Mouse (Mus musculus): Measurements from ENCODE around the gene Igf2bp3. TPM values are rescaled to one million over a fixed set of nuclear protein-coding genes. Genes with fewer than 3 reads are reported as not detected.
"Not testable (repeated sequence)": the region's sequence is repeated elsewhere in the genome, so short reads cannot be mapped to it uniquely, and the experiment has no call there.

Igf2bp3 gene
- 40.9 and 47.2 TPM in 2 replicates for polyA plus RNA-seq (2015; fragmentation: Nextera tagmentation; extraction: Ambion mirVana)

DNA sequence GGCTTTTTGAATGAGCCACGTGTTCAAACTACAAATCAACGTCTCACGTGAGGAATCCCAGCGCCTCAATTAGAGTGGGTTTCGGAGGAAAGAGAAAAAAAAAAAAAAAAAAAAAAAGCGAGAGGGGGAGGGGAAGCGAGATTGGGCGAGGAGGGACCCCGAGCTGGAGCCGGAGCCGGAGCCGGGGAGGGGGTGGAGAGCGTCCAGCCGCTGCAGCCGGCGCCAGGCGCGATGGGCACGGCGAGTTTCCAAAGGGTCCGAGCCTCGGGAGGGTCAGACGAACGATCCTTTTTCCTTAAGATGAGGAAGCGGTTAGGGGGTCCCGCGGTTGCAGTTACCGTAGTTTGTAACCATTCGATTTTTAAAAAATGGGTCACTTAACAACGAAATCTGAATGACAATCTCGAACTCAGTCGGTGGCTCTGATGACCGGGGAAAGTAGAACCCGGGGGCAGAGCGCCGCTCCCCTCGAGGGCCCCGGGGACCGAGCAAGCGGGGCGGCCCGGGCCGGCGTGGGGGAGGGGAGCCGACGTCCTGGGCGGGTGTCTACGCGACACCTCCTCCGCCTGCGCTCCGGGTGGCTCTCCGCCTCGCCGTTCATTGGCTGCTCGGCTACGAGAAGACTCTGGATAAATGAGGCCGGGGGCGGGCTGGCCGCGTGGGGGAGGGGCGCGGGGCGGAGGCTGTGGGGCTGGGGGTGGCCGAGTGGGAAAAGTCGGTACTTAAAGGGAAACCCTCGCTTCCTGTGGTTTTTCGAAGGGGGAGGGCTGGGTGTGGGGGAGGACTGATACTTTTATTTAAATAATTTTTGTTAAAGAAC is at the start of gene Igf2bp3:
Igf2bp3 (minus strand) TSS at position 30 of the 820 bp plus-strand sequence.
- peak; percentile 85 for ATAC-seq (ENCODE audit: low read depth)
- H3K27me3 ChIP-seq, result no peaks in the 10 kb centered on the region
- H3K9me3 ChIP-seq, result no peaks in the 10 kb centered on the region
- under 1% methylated on average over 67 of the region's 68 CpGs for WGBS
- H3K4me3 ChIP-seq, result peak within 1 kb of the TSS; percentile 94
- peaks cover 43% of the 10 kb centered on the region for H3K4me1 ChIP-seq (replicated peaks)
- peak within 1 kb of the TSS; percentile 99 for H3K27ac ChIP-seq (replicated peaks)
- no peaks in the 10 kb centered on the region for H3K36me3 ChIP-seq
- peak within 1 kb of the TSS; percentile 96 for H3K4me2 ChIP-seq
- H3K9ac ChIP-seq, result peak within 1 kb of the TSS; percentile 97

DNA sequence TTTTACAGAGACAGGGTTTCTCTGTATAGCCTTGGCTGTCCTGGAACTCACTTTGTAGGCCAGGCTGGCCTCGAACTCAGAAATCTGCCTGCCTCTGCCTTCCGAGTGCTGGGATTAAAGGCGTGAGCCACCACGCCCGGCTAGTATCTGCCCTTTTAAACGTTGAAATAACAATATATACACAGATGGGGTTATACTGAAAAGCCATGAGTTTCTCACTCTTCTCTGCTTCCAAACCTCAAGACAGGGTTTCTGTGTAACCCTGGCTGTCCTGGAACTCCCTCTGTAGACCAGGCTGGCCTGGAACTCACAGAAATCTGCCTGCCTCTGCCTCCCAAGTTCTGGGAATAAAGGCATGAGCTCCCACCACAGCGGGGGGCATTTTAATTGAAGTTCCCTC is 49.7 kb upstream of the Igf2bp3 start:
- Histone ChIP-seq H3K4me2 (peak overlapping the region; percentile 82), H3K27ac (replicated peaks) (peak overlapping the region; percentile 99; the same call in 1 of the 2 replicates), H3K4me1 (replicated peaks) (peaks cover 29% of the 10 kb centered on the region)
- H3K36me3 ChIP-seq; H3K9ac ChIP-seq; H3K9me3 ChIP-seq; H3K4me3 ChIP-seq; H3K27me3 ChIP-seq; ATAC-seq (ENCODE audit: low read depth): not testable (repeated sequence)
- 87% methylated on average over 7 of the region's 7 CpGs for WGBS

DNA sequence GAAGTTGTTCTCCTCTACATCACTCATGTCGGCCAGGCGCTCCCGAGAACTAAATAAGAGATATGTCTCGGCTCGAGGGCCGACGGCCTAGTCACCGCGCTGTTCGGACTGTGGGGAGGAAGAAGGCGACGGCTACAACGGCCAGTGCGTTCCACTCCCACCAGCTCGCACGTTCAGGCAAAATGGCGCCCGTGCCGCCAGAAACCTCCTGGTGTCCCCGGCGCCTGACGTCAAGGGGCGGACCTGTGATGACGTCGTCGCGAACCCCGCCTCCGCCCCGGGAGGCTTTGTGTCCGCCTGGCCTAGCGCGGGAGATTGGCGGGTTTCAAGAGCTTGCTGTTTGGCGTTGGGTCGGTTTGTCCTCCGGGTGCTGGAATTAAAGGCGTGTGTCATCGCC is 49.1 kb upstream of the Igf2bp3 start, which contains the start of gene Tra2a:
Tra2a (minus strand) TSS at position 187 of the 397 bp plus-strand sequence.
- ATAC-seq (ENCODE audit: low read depth), result peak; percentile 96
- peak within 1 kb of the TSS; percentile 99 for H3K27ac ChIP-seq (replicated peaks)
- peaks cover 35% of the 10 kb centered on the region for H3K4me1 ChIP-seq (replicated peaks)
- H3K9ac ChIP-seq, result peak within 1 kb of the TSS; percentile 97
- under 1% methylated on average over 39 of the region's 39 CpGs for WGBS
- H3K9me3 ChIP-seq, result no peaks in the 10 kb centered on the region
- no peaks in the 10 kb centered on the region for H3K27me3 ChIP-seq
- peak within 1 kb of the TSS; percentile 82 for H3K4me2 ChIP-seq
- no peaks in the 10 kb centered on the region for H3K36me3 ChIP-seq
- H3K4me3 ChIP-seq, result peak within 1 kb of the TSS; percentile 97

DNA sequence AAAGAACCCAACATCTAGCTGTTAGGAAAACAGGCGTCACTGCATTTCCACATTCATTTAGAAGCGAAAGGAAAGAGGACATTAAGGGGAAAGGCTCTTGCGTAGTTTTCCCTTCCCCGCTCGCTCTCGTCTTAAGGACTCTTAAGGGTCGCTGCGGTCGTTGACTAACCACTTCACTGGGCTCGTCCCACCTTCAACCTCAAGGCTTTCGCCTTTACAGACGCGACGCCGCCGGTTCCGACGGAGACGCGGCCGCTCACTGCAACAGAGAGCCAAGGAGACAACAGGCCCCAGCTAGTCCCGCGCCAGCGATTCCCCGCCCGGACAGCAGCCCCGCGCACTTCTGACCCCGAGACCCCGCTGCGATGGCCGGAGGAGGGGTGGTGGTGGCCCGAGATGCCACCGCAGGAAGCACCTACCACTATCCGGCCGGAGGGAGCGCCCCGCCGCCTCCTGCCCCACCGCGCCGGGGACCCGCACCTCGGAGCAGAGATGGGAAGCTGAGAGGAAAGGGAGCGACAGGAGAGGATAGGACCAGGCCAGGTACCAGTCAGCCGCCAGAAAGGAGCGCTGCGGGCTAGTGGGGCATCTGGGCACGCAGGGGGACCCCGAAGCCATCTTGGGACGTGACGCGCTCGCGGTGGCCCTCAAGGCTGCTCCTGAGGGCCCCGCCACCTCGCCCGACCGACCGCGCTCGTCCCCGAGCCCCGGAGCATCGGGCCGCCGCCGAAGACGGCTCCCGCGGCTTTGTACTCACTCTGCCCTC is 48.5 kb upstream of the Igf2bp3 start:
- ATAC-seq (ENCODE audit: low read depth), result peak; percentile 89
- WGBS, result under 1% methylated on average over 64 of the region's 71 CpGs

GRCm38 (mm10) chr6:49262421-49262820 is 47.7 kb upstream of the Igf2bp3 start:
- no peak for ATAC-seq (ENCODE audit: low read depth)
- Histone ChIP-seq H3K4me2 (peak overlapping the region; percentile 82), H3K9ac (peak overlapping the region; percentile 97), H3K27me3 (no peaks in the 10 kb centered on the region), H3K36me3 (no peaks in the 10 kb centered on the region), H3K4me1 (replicated peaks) (peaks cover 45% of the 10 kb centered on the region), H3K4me3 (peak overlapping the region; percentile 97), H3K9me3 (no peaks in the 10 kb centered on the region), H3K27ac (replicated peaks) (no peak overlapping the region)
- WGBS, result 1% methylated on average over 9 of the region's 9 CpGs

More for the DNA sequence above, 48.5 kb upstream of the Igf2bp3 start:
- Histone ChIP-seq H3K27me3 (no peaks in the 10 kb centered on the region), H3K4me3 (peak overlapping the region; percentile 97), H3K27ac (replicated peaks) (peak overlapping the region; percentile 99), H3K4me1 (replicated peaks) (peaks cover 39% of the 10 kb centered on the region), H3K9me3 (no peaks in the 10 kb centered on the region), H3K36me3 (no peaks in the 10 kb centered on the region), H3K9ac (peak overlapping the region; percentile 97), H3K4me2 (peak overlapping the region; percentile 82)

DNA sequence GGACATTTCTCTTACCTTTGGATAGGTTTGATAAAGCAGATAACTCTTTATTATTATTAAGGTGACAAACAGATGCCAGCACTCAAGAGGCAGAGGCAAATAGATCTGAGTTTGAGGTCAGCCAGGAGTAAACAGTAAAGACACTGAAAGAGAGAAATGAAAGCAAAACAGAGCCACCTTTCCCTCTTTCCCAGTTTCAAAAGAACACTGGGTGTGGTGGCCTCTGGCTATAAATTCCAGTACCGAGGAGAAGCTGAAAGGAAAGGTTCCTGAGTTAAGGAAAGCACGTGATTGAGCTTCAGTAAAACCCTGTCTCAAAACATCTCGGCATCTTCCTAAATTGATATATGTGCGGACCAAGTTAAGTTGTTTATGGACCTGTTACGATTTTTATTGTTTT is 45.0 kb upstream of the Igf2bp3 start:
- WGBS, result 29% methylated on average over 5 of the region's 5 CpGs
- H3K36me3 ChIP-seq, result no peaks in the 10 kb centered on the region

DNA sequence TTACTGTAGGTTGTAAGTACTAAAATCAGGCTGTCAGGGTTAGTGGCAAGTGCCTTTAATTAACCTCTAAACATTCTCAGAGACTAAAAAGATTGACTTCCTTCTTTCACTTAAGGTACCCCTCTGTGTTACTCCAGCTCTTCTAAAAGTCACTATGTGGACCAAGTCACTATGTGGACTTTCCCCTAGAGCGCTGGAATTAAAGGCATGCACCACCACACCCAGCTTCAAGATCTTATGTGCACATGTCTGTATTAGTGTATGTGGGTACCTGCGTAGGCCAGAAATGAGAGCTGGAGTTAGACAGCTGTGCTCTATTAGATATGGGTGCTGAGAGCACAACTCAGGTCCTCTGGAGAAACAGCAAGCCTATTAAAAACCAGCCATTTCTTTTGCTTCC is 43.1 kb upstream of the Igf2bp3 start:
- 96% methylated on average over 2 of the region's 2 CpGs for WGBS
- Histone ChIP-seq H3K4me2 (no peak overlapping the region), H3K4me1 (replicated peaks) (peaks cover 45% of the 10 kb centered on the region), H3K27ac (replicated peaks) (no peak overlapping the region), H3K9me3 (no peaks in the 10 kb centered on the region), H3K9ac (no peak overlapping the region), H3K36me3 (no peaks in the 10 kb centered on the region), H3K27me3 (no peaks in the 10 kb centered on the region), H3K4me3 (no peak overlapping the region)
- no peak for ATAC-seq (ENCODE audit: low read depth)

More for the DNA sequence above, 45.0 kb upstream of the Igf2bp3 start:
- Histone ChIP-seq H3K4me1 (replicated peaks) (peaks cover 45% of the 10 kb centered on the region), H3K27ac (replicated peaks) (no peak overlapping the region), H3K9ac (no peak overlapping the region), H3K4me2 (no peak overlapping the region), H3K9me3 (no peaks in the 10 kb centered on the region), H3K4me3 (no peak overlapping the region), H3K27me3 (no peaks in the 10 kb centered on the region)
- no peak for ATAC-seq (ENCODE audit: low read depth)

- no peak overlapping the region for H3K4me3 ChIP-seq
- no peak overlapping the region for H3K9ac ChIP-seq
- H3K9me3 ChIP-seq, result no peaks in the 10 kb centered on the region
- no peak overlapping the region for H3K27ac ChIP-seq (replicated peaks)
- H3K36me3 ChIP-seq, result peaks cover 37% of the 10 kb centered on the region
- H3K4me2 ChIP-seq, result no peak overlapping the region
- WGBS, result 96% methylated on average over 8 of the region's 8 CpGs
- H3K27me3 ChIP-seq, result no peaks in the 10 kb centered on the region
- no peaks in the 10 kb centered on the region for H3K4me1 ChIP-seq (replicated peaks)
- ATAC-seq (ENCODE audit: low read depth), result no peak
These were observed 37.5 kb upstream of the Igf2bp3 start for GRCm38 (mm10) chr6:49252207-49252606.

- 96% methylated on average over 2 of the region's 2 CpGs for WGBS
- no peaks in the 10 kb centered on the region for H3K4me1 ChIP-seq (replicated peaks)
- H3K27ac ChIP-seq (replicated peaks), result no peak overlapping the region
- no peaks in the 10 kb centered on the region for H3K9me3 ChIP-seq
- H3K4me2 ChIP-seq, result no peak overlapping the region
- peaks cover 43% of the 10 kb centered on the region for H3K36me3 ChIP-seq
- no peaks in the 10 kb centered on the region for H3K27me3 ChIP-seq
- no peak overlapping the region for H3K4me3 ChIP-seq
- no peak overlapping the region for H3K9ac ChIP-seq
- no peak for ATAC-seq (ENCODE audit: low read depth)
These were observed 36.4 kb upstream of the Igf2bp3 start for GRCm38 (mm10) chr6:49251199-49251598.

DNA sequence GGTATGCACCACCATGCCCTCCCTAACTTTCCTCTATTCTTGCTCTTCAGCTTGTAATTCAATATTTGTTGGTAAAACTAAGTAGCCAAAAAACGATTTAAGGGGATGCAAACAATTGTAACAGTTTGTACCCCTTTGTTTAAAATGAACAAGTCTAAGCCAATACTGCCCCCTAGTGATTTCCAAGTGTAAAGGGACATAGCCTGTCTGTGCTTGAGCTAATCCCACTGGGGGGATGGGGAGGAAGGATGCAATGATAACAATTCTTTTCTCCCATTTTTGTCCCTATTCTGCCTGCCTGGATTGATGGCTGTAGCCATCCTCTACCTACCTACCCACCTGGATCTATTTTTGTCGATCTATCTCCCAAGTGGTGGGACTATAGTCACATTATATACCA is 32.5 kb upstream of the Igf2bp3 start:
- H3K4me1 ChIP-seq (replicated peaks), result no peaks in the 10 kb centered on the region
- WGBS, result 55% methylated on average over 2 of the region's 2 CpGs
- H3K9me3 ChIP-seq, result no peaks in the 10 kb centered on the region
- H3K27ac ChIP-seq (replicated peaks), result no peak overlapping the region
- H3K9ac ChIP-seq, result no peak overlapping the region
- peak; percentile 63 for ATAC-seq (ENCODE audit: low read depth)
- H3K27me3 ChIP-seq, result no peaks in the 10 kb centered on the region
- H3K36me3 ChIP-seq, result peaks cover 75% of the 10 kb centered on the region
- no peak overlapping the region for H3K4me3 ChIP-seq
- no peak overlapping the region for H3K4me2 ChIP-seq

GRCm38 (mm10) chr6:49242331-49242730 is 27.6 kb upstream of the Igf2bp3 start:
- Histone ChIP-seq H3K4me3 (no peak overlapping the region), H3K4me1 (replicated peaks) (no peaks in the 10 kb centered on the region), H3K9me3 (no peaks in the 10 kb centered on the region), H3K4me2 (no peak overlapping the region), H3K9ac (no peak overlapping the region), H3K27me3 (no peaks in the 10 kb centered on the region), H3K36me3 (peaks cover 55% of the 10 kb centered on the region), H3K27ac (replicated peaks) (no peak overlapping the region)
- 88% methylated on average over 1 of the region's 1 CpGs for WGBS
- no peak for ATAC-seq (ENCODE audit: low read depth)

DNA sequence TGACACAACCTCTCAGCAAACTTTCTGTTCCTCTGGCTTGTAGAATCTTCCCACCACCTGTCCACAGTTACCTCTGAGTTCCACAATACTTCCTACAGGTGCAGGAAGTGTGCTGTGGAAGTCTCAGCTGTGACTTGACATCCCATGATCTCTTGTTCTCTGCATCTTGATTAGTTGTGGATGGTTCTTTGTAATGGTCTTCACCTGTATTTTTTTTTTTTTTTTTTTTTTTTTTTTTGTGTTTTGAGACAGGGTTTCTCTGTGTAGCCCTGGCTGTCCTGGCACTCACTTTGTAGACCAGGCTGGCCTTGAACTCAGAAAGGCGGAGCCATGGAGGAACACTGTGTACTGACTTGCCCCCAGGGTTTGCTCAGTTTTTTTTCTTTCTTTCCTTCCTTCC is 26.8 kb upstream of the Igf2bp3 start:
- ATAC-seq (ENCODE audit: low read depth), result no peak
- 89% methylated on average over 1 of the region's 1 CpGs for WGBS
- H3K4me1 ChIP-seq (replicated peaks), result no peaks in the 10 kb centered on the region
- H3K9me3 ChIP-seq, result no peaks in the 10 kb centered on the region
- no peak overlapping the region for H3K9ac ChIP-seq
- H3K4me2 ChIP-seq, result no peak overlapping the region
- no peak overlapping the region for H3K27ac ChIP-seq (replicated peaks)
- no peak overlapping the region for H3K4me3 ChIP-seq
- peaks cover 53% of the 10 kb centered on the region for H3K36me3 ChIP-seq
- H3K27me3 ChIP-seq, result no peaks in the 10 kb centered on the region

Measured in neural tube, embryonic 13.5 days (tissue).